Mouse (Mus musculus) gastrocnemius, adult 2 months (tissue): ENCODE measurements around the gene Foxo1. TPM values are rescaled to one million over a fixed set of nuclear protein-coding genes. Genes with fewer than 3 reads are reported as not detected.
A peak's percentile ranks its signal among the peaks of the same experiment; 100 is the strongest.

Source experiments
- DNase-seq: peaks from one replicate; pipeline ENCODE4 v3.0.0; 2022
- H3K27ac ChIP-seq: fragments of 200-600 bp; 2 replicates; pipeline ENCODE4 v1.8.1; 2022; ENCODE audit warnings: mild to moderate bottlenecking
- H3K4me3 ChIP-seq: fragments of 200-600 bp; 2 replicates; pipeline ENCODE4 v1.8.1; 2022; ENCODE audit warnings: mild to moderate bottlenecking, moderate library complexity
- CTCF ChIP-seq: fragments of 200-600 bp; IDR thresholded peaks from 2 replicates; pipeline ENCODE4 v1.8.1; 2022; ENCODE audit warnings: antibody characterized with exemption, mild to moderate bottlenecking, moderate library complexity
- intact Hi-C: fragments of 180-260 bp; cut with DNase I; formaldehyde crosslinking; loops from one replicate; pipeline ENCODE4 v1.15.1; 2025
- total RNA-seq, 2 experiments: library from RNA; stranded (reverse); gene quantifications; 2 replicates each; pipeline ENCODE4 v1.2.3; 2021

Gene Foxo1
- total RNA-seq, 2 experiments from 2014 or later, result 31.2 to 36.6 TPM

DNA sequence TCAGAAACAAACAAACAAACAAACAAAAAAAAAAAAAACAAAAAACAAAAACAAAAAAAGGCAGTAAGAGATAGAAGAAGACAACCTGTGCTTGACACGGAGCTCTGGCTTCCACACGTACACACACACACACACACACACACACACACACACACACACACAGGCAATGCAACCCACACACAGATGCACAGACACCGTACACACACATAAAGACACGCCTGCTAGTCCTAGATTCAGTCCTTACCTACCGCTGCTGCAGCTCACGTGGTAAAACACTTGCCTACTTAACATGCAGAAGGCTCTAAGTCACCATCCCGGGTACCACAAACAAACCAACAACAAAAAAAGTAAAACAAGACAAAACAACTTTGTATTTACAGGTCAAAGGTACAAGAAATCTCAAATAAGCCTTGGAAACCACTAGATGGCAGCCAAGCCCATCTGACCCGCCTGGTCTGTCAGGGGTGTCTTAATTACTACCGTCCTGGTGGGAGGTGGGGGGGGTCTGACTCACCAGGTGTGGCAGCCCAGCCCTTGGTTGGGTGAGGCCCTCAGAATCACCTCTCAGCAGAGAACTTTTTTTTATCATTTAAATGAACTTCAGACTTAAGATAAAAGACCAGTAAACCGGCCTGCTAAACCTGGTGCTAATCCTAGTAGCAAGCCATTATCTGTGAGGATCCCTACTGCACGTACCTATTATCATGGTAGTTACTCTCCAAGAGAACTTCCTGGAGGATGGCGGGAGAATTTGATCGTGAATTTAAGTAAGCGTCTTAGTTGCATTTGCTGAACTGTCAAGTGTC is 14.3 kb upstream of the Foxo1 start:
- peak; percentile 77 for TF ChIP-seq CTCF
- H3K4me3 ChIP-seq, result no peak overlapping the region
- H3K27ac ChIP-seq, result no peak overlapping the region
- intact Hi-C loops, result loop anchor here (10.0 kb wide), 1 partner anchor 751 kb away; no protein-coding TSS in a partner anchor
- DNase-seq, result peak; percentile 46

DNA sequence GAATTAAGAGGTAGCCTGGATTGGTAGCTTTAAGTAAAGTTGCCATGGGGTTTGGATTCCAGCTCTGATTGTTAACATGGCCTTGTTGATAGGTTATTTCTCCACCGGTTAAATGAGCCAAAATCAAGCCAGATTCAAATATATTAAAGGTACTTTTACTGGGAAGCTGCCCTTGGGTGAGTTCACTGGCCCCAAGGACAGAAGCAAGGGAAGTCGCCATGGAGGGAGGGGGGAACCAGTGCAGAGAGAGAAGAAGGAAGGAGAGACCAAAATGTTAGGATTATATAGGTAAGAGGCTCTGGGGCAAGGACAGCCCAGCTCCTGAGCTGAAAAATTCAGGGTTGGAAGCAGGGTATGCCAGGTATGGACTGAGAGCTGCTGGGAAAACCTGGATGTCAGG is 13.6 kb upstream of the Foxo1 start:
- TF ChIP-seq CTCF, result no peak
- H3K27ac ChIP-seq, result no peak overlapping the region
- H3K4me3 ChIP-seq, result no peak overlapping the region
- no peak for DNase-seq
- intact Hi-C loops, result loop anchor here (10.0 kb wide), 1 partner anchor 750 kb away; no protein-coding TSS in a partner anchor

DNA sequence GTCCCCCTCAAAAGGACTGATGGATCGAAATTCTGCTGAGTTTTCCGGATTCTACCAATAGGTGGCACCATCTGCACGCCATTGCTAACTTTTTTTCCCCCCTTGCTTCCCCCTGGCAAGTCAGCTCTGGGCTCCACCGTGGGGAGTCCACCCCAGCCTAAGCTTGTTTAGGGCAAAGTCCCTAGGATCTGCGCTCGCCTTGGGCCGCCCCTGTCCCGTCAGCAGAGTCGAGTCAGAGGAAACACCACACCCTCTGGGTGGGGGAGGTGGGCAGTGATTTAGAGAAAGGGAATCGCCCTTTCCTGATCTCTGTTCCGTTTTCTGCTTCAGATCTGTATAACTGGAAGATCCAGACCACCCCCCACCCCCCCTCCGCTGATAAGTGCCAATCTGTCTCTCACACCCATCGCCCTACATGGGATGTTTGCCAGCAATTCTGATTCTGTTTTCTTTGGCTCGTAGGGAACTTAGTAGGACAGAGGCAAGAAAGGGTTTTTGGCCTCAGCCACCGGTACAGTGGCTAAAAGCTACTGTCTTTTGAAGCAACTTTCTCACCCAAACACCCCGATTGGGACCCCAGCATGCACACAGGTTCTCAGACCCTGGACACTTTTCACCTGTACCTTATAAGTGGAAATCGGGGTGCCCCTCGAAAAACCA is 10.2 kb upstream of the Foxo1 start:
- intact Hi-C loops, result loop anchor here (5.0 to 10.0 kb wide), 2 partner anchors 544 to 747 kb away; no protein-coding TSS in a partner anchor

GRCm38 (mm10) chr3:52258532-52258931 is 9.6 kb upstream of the Foxo1 start:
- Histone ChIP-seq H3K27ac (peak overlapping the region; percentile 73), H3K4me3 (peak overlapping the region; percentile 68)
- intact Hi-C loops, result loop anchor here (5.0 to 10.0 kb wide), 2 partner anchors 544 to 746 kb away; no protein-coding TSS in a partner anchor
- peak; percentile 71 for DNase-seq
- TF ChIP-seq CTCF, result no peak

More for the DNA sequence above, 10.2 kb upstream of the Foxo1 start:
- Histone ChIP-seq H3K27ac (peak overlapping the region; percentile 73), H3K4me3 (peak overlapping the region; percentile 68)
- peak; percentile 79 for TF ChIP-seq CTCF
- DNase-seq, result peak; percentile 75

GRCm38 (mm10) chr3:52262431-52263161 is 5.5 kb upstream of the Foxo1 start:
- H3K27ac ChIP-seq, result peak overlapping the region; percentile 60
- no peak overlapping the region for H3K4me3 ChIP-seq
- TF ChIP-seq CTCF, result peak; percentile 99
- peak; percentile 85 for DNase-seq
- intact Hi-C loops, result loop anchor here (1.0 to 10.0 kb wide), 3 partner anchors 496 to 988 kb away; no protein-coding TSS in a partner anchor

DNA sequence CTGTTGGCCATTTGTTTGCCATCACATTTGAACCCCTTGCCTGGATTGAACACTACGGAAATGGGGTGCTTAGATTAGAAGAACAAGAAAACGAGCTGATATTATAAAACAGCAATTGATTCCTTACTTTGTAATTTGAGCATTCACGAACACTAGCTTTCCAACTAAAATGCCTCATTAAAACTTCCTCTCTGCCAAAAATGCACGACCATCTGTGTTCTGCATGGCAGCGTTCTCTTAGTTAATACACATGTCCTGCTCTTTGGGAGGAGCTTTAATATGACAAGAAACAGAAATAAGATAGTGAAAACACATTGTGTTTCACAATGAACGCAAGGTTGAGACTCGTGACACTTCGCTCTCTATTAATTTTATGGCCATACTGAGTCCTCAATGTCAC is 3.8 kb upstream of the Foxo1 start:
- Histone ChIP-seq H3K27ac (no peak overlapping the region), H3K4me3 (no peak overlapping the region)
- intact Hi-C loops, result loop anchor here (10.0 kb wide), 1 partner anchor 990 kb away; no protein-coding TSS in a partner anchor
- no peak for TF ChIP-seq CTCF
- DNase-seq, result no peak

DNA sequence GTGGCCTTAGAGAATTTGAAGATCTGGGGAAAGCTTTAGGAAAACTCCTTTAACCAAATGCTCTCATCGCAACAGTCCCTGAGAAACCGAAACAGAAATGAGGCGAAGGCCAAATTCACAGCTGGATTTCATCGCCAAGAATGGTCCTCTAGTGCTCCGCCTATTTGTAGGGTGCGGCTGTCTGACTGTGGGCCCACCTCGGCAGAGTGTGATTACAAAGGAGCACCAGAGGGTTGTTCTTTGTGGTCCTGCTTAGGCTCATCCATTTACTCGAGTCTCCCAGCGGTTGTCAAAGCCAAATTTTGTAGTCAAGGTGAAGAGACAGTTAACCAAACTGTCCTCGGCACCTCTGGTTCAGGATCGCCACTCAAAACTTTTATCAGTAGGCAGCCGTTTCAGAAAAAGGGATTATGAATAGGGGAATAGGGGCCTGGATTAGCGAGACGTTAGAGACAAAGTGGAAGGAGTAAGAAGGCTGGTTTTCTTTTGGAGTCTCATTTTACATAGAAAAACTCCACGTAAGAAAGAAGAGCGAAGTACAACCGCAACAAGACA is 1.5 kb upstream of the Foxo1 start:
- intact Hi-C loops, result loop anchor here (5.0 to 10.0 kb wide), 4 partner anchors 136 to 992 kb away; no protein-coding TSS in a partner anchor
- no peak for TF ChIP-seq CTCF
- DNase-seq, result peak; percentile 68
- peak overlapping the region; percentile 99 for H3K27ac ChIP-seq
- H3K4me3 ChIP-seq, result peak overlapping the region; percentile 93

GRCm38 (mm10) chr3:52267293-52267651 is 864 bp upstream of the Foxo1 start:
- peak; percentile 34 for DNase-seq
- H3K27ac ChIP-seq, result peak overlapping the region; percentile 99
- TF ChIP-seq CTCF, result no peak
- peak overlapping the region; percentile 93 for H3K4me3 ChIP-seq
- intact Hi-C loops, result loop anchor here (5.0 to 10.0 kb wide), 4 partner anchors 135 to 992 kb away; no protein-coding TSS in a partner anchor

DNA sequence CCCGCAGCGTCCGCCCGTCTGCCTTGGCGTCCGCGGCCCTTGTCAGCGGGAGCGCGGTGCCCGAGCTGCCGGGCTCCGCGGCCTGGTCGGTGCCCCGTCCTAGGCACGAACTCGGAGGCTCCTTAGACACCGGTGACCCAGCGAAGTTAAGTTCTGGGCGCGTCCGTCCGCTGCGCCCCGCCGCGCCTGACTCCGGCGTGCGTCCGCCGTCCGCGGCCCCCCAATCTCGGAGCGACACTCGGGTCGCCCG is 276 bp downstream of the Foxo1 start:
- no peak for TF ChIP-seq CTCF
- H3K4me3 ChIP-seq, result peak overlapping the region; percentile 93
- intact Hi-C loops, result loop anchor here (1.0 to 10.0 kb wide), 5 partner anchors 134 to 994 kb away; no protein-coding TSS in a partner anchor
- H3K27ac ChIP-seq, result peak overlapping the region; percentile 99
- DNase-seq, result no peak

DNA sequence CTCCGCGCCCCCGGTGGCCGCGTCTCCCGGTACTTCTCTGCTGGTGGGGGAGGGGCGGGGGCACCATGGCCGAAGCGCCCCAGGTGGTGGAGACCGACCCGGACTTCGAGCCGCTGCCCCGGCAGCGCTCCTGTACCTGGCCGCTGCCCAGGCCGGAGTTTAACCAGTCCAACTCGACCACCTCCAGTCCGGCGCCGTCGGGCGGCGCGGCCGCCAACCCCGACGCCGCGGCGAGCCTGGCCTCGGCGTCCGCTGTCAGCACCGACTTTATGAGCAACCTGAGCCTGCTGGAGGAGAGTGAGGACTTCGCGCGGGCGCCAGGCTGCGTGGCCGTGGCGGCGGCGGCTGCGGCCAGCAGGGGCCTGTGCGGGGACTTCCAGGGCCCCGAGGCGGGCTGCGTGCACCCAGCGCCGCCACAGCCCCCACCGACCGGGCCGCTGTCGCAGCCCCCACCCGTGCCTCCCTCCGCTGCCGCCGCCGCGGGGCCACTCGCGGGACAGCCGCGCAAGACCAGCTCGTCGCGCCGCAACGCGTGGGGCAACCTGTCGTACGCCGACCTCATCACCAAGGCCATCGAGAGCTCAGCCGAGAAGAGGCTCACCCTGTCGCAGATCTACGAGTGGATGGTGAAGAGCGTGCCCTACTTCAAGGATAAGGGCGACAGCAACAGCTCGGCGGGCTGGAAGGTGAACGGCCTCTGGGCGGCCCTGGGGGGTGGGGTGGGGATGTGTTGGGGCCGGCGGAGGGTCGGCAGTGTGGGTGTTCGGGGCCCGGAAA is 789 bp downstream of the Foxo1 start:
- peak; percentile 83 for DNase-seq
- intact Hi-C loops, result loop anchor here (1.0 to 10.0 kb wide), 5 partner anchors 133 to 994 kb away; no protein-coding TSS in a partner anchor
- Histone ChIP-seq H3K27ac (peak overlapping the region; percentile 99), H3K4me3 (peak overlapping the region; percentile 93)
- 0 out of 2 replicates have a peak, but pooled peaks have one; percentile 0 for TF ChIP-seq CTCF
